Mouse (Mus musculus) heart, postnatal 25 days (tissue): Measurements from ENCODE around the gene C130026I21Rik. TPM values are rescaled to one million over a fixed set of nuclear protein-coding genes. Genes with fewer than 3 reads are reported as not detected.
"Not testable (repeated sequence)": the region's sequence is repeated elsewhere in the genome, so short reads cannot be mapped to it uniquely, and the experiment has no call there.

Experiments
- DNase-seq: peaks from one replicate; pipeline ENCODE4 v3.0.0; 2022; ENCODE audit warnings: low spot score
- intact Hi-C: fragments of 180-260 bp; cut with DNase I; formaldehyde crosslinking; loops from one replicate; pipeline ENCODE4 v1.15.1; 2025
- total RNA-seq, 2 experiments: library from RNA; stranded (reverse); gene quantifications; 2 replicates each; pipeline ENCODE4 v1.2.3; 2021

C130026I21Rik gene
- total RNA-seq, 2 experiments from 2014 or later = 0.73 TPM

DNA sequence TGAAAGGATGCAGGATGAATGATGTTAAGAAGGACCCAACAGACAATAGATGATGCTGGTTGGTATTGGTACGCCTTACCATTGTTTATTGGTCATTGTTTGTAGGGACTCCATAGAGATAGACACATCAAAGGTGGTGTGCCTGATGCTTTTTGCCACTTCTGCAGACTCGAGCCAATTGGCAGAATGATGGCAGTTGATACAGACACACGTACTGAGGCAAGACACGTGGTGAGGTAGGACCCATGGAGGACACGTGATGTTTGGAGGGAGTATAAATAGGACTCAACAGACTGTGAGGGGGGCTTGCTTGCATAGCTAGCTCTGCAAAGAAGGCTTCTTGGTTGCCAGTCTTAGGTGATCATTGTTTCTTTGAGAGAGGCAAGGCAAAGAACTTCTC lies 115.2 kb downstream of the C130026I21Rik start:
- DNase-seq, intact Hi-C loops: not testable (repeated sequence)

DNA sequence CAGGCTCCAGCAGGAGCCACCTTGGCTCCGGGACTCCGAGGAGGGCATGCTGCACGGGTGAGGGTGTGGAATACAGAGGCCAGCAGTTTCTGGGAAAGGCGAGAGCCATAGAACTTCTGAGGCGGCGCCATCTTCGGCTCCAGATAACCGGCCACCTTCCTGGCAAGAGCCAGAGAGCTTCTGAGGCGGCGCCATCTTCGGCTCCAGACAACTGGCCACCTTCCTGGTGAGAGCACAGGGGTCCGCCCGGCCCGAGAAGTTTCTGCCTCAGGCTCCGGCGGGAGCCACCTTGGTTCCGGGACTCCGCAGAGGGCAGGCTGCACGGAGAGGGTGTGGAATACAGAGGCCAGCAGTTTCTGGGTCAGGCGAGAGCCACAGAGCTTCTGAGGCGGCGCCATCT lies 136.7 kb downstream of the C130026I21Rik start:
- DNase-seq, intact Hi-C loops: not testable (repeated sequence)

DNA sequence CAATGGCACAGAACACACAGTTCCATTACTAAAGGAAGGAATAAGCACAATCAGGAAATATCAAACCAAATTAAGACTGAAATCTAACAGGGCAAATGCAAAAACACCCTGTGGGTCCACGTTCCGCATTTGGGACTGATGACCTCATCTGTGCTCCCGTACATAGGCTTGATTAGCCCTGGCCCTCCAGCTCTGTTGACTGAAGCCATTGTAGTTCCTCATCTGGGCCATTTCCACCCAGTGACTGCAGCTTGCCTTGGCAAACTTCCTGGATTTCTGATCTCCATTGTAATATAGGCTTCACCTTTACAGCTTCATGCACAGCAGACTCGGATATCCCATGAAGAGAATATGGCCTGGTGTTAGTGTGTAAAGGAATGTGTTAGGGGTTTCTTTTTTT lies 148.5 kb downstream of the C130026I21Rik start:
- DNase-seq, intact Hi-C loops: not testable (repeated sequence)

DNA sequence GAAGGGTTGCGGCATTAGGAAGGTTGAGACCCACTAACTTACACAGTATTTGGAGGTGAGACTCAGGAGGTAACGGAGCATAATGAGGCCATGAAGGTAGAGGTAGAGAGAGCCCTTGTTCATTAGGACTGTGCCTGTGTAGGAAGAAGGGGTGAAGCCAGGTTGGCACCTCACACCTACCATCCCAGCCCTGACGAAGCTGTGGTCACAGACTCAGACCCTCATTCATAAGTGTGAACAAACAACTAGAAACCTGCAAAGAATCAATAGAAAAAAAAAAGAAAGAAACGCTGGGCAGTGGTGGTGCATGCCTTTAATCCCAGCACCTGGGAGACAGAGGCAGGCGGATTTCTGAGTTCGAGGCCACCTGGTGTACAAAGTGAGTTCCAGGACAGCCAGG lies 152.0 kb downstream of the C130026I21Rik start:
- DNase-seq, intact Hi-C loops: not testable (repeated sequence)

DNA sequence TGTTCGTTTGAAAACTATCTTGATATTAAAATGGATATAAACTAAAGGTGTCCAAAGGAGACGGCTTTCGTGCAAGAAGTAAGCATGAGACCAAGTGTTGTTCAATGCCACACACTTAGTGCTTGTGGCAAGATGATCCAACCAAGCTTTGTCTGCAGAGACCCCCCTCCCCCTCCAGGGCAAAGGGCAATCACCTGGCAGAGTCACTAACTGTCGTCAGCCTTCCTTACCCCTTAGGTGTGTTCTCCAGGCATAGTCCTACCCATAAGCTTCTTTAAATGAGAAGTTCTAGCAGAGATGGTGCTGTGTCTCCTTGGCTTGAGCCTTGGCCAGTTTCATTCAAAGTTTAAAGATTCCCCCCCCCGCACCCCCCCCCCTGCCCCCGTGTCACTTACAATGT lies 152.8 kb downstream of the C130026I21Rik start:
- DNase-seq, intact Hi-C loops: not testable (repeated sequence)

DNA sequence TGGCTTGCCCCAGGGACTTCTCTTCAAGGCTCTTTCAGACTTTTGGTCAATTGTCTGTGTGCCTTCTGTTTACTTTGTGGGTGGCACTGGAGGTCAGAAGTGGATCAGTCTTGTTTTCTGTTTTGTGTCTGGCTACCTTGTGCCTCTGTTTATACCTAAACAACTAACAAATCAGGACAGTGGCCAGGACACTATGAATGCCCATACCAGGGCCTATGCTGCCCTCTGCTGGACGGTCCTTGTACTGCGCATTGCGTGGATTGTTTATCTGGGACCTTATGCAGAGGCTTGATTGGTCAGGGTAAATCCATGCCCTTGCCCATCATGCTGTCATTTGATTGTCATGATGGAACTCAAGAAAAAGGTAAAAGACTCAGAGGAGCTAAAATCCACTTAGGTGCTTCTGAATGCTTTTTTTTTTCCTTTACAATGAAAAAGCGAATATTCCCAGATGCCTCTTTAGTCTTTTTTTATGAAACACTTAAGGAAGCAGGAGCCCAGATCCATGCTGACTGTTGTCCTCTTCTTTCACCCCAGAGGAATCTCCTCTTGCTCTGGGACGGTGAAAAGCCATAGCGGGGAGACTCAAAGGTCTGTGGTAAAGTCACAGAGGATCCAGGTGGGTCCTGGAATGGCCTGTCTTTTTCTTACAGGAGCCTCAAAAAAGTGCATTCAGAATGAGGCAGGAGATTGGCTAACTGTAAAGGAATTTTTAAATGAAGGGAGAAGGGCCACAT lies 155.5 kb downstream of the C130026I21Rik start:
- DNase-seq, intact Hi-C loops: not testable (repeated sequence)

DNA sequence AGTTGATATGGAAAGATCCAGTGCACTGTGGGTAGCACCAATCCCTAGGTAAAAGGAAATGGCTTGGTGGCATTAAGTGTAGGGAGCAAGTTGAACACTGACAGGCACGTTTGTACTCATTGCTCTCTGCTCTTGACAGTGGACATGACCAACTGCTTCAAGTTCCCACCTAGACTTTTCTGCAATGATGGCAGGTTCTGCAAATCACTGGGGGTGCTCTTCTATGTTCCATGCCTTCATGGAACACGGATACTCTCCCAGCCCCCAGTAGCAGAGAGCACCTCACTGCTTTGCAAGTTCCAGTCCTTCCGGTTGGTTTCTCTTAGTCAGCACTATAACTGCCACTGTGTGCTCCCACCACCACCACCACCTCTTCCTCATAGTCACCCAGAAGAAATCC lies 156.3 kb downstream of the C130026I21Rik start:
- intact Hi-C loops, DNase-seq: not testable (repeated sequence)

DNA sequence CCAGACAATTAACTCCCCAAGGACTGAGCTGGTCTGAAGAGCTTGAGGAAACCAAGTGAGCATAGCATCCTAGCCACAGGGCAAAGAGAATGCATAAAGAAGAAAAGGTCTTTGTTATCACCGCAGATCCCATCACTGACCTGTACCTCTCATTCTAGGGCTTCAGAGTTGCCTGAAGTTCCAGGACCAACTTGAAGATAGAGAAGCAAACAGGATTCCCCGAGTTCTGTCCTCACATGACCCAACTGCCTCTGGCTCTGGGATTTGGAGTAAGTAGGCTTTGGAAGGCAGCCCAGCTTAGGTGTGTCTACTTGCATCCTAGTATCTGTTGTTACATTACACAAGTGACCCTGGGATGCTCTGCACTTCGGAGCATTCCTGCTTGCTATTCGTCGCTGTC lies 157.5 kb downstream of the C130026I21Rik start:
- intact Hi-C loops, DNase-seq: not testable (repeated sequence)

DNA sequence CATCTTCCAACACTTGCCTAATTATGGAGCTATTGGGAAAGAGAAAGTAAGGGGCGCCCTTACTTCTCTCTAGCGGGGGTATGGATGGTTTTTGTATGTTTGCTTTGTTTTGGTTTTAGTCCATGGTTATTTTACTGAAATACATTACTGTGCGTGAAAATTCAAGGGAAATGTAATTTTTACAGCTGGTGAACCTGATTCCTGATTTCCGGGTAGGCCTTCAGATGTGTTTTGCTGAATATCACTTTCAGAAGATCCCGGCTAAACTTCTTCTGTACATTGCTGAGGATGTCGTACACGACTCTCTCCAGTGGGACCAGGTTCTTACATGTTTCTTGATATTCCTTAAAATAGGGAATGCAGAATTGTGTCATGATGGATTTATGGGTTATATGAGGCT lies 158.1 kb downstream of the C130026I21Rik start:
- not testable (repeated sequence) for DNase-seq

DNA sequence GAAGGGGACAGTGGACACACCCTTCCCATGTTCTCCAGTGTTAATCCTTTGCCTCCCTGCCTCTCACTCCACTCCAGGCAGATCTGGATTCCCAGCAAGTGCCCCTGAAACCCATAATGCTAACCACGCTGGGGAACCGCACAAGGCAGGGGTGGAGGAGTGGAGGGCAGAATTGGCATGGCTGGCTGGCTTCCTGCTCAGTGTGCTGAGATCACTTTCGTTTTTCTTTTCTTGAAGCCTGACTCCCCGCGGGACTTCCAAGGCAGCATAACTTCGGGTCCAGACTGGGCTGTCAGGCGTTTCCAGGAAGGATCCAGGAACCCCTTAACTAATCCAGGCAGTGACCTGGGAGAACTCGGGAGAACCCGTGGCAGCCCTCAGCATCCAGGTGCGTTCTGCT lies 158.8 kb downstream of the C130026I21Rik start:
- intact Hi-C loops, DNase-seq: not testable (repeated sequence)

More for the DNA sequence above, 158.1 kb downstream of the C130026I21Rik start:
- intact Hi-C loops = not testable (repeated sequence)

DNA sequence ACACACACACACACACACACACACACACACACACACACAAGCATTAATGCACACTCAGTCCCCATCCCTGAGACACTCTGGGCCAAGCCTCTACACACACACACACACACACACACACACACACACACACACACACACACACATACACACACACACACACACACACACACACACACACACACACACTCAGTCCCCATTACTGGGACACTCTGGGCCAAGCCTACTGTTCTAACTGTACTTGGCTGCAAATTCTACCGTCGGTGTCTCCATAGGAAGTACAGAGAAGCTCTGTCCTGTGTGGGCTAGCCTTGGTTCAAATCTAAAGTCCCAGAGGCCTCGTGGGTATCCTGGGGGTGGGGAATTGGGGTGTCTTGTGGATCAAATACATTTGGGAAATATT lies 159.5 kb downstream of the C130026I21Rik start:
- DNase-seq, intact Hi-C loops: not testable (repeated sequence)

DNA sequence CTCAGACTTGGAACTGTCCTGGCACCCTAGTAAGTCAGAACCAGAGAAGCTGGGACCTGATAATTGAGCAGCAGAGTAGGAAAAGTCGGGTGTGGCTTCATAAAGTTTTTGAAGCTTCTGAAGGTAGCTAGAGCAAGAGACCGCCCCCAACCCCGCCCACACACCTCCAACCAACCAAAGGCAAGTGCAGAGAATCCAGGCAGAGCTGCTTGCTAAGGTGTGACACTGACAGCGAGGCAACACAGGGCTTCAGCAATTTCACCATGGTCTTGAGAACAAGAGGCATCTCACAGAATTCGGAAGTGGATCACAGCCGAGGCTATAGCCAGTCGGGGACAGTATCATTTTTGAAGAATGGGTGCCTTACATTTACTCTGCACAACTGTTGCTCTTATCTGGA lies 160.6 kb downstream of the C130026I21Rik start, which contains the start of gene A530032D15Rik:
Gene A530032D15Rik (minus strand): TSS at position 101 of the 400 bp plus-strand sequence.
- intact Hi-C loops, DNase-seq: not testable (repeated sequence)

DNA sequence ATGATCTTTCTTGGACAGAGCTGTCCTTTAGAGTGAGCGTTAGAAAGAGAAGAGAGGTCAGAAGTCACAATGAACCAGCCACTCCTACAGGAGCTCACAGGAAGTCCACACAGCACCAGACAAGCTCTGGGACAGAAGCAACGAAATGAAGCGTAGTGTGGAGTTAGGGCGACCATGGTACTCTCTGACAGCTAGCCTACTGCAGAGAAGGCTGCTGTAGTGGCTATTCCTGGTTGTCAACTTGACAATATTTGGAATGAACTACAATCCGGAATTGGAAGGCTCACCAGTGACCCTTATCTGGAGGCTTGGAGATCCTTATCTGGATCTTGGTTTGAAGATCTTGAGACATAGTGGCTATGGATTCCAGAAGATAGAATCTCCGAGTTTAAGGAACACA lies 164.4 kb downstream of the C130026I21Rik start:
- intact Hi-C loops = not testable (repeated sequence)

DNA sequence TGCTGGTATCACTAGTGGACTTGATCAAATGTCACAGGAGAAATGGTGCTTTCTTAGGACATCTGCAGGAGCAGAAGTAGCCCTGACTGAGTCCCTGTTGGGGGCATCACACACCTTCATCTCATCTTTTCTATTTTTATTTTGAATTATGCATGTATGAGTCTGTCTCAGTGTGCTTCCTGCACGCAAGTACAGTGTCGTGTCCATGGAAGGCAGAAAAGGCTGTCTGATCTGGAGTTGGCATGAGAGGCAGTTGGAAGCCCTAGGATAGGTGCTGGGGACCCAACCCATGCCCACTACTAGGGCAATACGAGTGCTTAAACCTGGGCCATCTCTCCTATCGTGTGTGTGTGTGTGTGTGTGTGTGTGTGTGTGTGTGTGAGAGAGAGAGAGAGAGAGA lies 165.0 kb downstream of the C130026I21Rik start:
- intact Hi-C loops, DNase-seq: not testable (repeated sequence)

More for the DNA sequence above, 164.4 kb downstream of the C130026I21Rik start:
- DNase-seq = not testable (repeated sequence)

DNA sequence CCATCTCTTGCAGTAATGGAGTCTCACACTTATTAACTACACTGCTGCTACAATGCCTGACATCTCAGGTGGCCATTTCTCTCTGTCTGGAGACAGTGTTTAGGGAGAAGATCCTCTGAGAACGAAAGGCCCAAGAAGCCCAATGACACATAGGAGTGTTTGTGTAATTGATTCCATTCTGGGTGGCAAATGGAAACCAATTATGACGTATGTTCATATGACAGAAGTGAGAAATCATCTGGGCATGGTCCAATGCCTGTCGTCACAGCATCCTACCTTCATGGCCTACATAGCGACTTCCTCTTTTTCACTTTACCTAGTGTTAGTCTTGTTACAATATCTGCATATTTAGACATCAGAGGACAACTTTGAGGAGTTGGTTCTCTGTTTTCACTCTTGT lies 168.6 kb downstream of the C130026I21Rik start:
- intact Hi-C loops, DNase-seq: not testable (repeated sequence)

DNA sequence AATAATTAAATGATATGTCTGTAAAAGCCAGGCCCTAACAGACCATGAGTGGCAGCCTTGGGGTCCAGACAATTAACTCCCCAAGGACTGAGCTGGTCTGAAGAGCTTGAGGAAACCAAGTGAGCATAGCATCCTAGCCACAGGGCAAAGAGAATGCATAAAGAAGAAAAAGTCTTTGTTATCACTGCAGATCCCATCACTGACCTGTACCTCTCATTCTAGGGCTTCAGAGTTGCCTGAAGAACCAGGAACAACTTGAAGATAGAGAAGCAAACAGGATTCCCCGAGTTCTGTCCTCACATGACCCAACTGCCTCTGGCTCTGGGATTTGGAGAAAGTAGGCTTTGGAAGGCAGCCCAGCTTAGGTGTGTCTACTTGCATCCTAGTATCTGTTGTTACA lies 170.5 kb downstream of the C130026I21Rik start, which contains the start of gene Gm10553:
Gene Gm10553 (plus strand): TSS at position 301 of the 400 bp plus-strand sequence.
- DNase-seq, intact Hi-C loops: not testable (repeated sequence)

DNA sequence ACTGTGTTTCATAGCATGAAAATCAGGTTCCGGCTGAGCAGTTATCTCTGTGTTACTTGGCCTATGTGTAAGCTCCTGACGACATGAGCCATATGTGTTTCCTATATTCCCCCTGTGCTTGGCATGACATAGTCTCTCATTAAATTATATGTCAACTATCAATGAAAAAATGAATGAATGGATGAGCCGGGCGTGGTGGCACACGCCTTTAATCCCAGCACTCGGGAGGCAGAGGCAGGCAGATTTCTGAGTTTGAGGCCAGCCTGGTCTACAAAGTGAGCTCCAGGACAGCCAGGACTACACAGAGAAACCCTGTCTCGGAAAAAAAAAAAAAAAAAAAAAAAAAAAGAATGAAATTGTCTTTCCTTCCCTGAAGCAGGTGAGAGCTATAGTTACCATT lies 171.3 kb downstream of the C130026I21Rik start:
- DNase-seq, intact Hi-C loops: not testable (repeated sequence)

DNA sequence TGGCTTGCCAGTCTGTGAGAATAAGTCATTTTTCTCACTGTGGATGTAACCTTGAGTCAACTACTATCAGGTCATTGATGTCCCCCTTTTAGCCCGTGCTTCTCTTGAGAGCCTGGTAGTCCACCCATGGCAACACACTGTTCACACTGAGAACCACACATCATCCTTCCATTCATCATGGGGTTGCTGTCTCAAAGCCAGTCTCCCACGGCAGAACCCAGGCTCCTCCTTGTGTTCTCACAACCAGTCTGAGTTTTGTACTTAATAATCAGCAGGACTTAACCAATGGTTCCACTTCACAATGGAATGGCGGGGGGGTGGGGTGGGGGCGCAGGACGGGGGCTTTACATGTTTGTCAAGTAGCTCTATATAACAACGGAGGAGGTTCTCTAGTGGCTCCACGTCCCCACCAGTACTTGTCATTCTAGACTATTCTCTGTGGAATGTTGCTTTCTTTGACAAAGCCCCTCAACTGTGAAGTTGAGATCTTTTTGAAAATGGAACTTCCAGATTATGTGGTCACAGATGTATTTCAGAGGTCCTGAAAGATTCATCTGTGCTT lies 177.3 kb downstream of the C130026I21Rik start:
- DNase-seq, intact Hi-C loops: not testable (repeated sequence)

DNA sequence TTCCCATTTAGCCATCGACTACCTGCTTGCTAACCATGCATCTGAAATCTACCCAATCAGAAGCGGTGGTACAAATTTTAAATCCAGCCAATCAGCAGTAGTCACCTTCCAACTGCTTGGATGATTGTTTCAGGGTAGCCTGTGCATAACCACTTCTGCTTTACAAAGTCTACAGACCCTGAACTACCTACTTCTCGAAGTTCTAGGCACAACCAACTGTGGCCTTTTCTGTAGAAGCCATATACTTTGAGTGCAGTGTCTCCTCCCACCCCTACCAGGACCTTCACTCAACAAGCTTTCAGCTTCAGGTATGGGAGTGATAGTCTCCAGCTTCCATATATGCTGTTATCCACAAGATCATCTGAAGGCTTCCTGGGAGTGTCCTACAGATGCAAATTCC lies 178.2 kb downstream of the C130026I21Rik start:
- intact Hi-C loops = not testable (repeated sequence)

DNA sequence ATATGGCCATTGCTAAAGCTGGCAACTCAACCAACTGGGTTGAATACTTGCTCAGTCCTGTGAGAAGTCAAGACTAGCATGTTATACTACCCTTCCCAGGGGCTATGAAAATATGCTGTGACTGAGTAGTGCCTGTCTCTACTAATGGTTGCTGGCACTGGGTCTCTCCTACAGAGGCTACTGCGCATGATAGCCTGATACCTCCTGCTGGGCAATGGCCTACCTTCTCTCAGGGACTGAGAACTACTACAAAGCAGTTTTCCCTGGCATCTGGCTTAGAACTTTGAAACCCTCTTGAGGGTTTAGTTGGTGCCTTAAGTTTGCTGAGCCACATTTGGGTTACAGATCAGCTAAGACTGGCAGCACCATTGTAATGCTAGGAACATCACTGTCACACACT lies 184.2 kb downstream of the C130026I21Rik start:
- DNase-seq, intact Hi-C loops: not testable (repeated sequence)

More for the DNA sequence above, 178.2 kb downstream of the C130026I21Rik start:
- DNase-seq = not testable (repeated sequence)

DNA sequence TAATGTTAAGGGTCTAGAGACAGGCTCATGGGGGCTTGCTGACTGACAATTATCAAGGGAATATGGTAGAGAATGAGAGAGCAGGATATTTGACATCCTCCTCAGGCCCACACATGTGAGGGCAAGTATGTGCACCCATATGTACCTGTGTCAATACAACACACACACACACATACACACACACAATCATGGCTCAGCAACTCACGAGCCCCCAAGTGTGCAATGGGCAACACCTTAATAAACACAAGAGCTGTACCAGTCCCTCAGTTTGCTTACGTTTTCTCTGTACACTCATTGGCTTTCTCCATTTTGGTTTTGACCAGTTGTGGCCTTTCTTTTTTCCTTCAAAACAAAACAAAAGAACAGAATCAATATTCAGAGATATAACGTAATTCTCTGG lies 185.6 kb downstream of the C130026I21Rik start:
- intact Hi-C loops, DNase-seq: not testable (repeated sequence)
